Mouse (Mus musculus): ENCODE measurements around the gene Kcp. TPM values are rescaled to one million over a fixed set of nuclear protein-coding genes. Genes with fewer than 3 reads are reported as not detected.

The Kcp gene
- polyA plus RNA-seq, 1 experiment: 4.1 TPM

DNA sequence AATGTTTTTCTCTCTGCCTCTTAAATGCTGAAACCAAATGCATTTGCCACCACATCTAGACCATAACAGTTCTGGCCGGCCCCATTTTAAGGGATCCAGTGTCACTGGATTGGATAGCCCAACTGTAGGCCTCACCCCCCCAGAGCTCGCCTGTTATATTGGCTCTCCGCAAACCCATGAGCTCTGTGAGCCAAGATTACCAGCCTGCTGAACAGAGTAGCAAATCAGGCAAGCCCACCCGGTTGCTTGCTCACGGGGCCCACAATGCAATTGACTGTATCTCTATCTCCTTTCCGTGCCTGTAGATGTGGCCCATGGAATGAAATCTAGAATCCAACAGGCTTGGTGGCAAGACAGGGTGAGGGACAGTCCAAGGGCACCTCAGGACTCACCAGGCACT, 6.9 kb downstream of the Kcp start:
- Histone ChIP-seq H3K4me3 (ENCODE audit: insufficient read depth, low read length) (no peak overlapping the region), H3K4me1 (ENCODE audit: control insufficient read depth, insufficient read depth, low read length) (no peaks in the 10 kb centered on the region), H3K27ac (ENCODE audit: insufficient read depth, low read length) (no peak overlapping the region)
- no peak for TF ChIP-seq CTCF (IDR thresholded peaks at IDR 0.05; ENCODE audit: extremely low read depth, insufficient read depth, low read length)
- no peak for TF ChIP-seq POLR2A (IDR thresholded peaks at IDR 0.05; ENCODE audit: extremely low read depth, insufficient read depth, low read length)

DNA sequence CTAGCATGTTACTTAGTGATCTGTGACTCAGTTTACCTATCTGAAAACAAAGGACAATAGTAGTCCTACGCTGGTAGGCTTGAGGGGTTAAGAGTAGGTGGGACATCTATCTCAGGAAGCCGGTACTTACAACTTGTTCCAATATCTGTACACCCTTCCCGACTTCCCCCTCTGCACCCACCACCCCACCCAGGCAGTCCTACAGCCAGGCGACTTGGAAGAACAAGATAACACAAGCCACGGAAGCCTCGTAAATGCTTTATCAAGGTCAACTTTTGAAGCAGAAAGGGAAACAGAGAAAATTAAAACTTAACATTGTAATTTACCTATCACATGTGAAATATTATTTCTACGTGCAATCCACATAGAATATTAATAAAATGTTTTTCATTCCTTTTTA, 7.6 kb downstream of the Kcp start:
- Histone ChIP-seq H3K4me1 (ENCODE audit: control insufficient read depth, insufficient read depth, low read length) (no peaks in the 10 kb centered on the region), H3K27ac (ENCODE audit: insufficient read depth, low read length) (no peak overlapping the region), H3K4me3 (ENCODE audit: insufficient read depth, low read length) (no peak overlapping the region)
- TF ChIP-seq POLR2A (IDR thresholded peaks at IDR 0.05; ENCODE audit: extremely low read depth, insufficient read depth, low read length) (no peak), CTCF (IDR thresholded peaks at IDR 0.05; ENCODE audit: extremely low read depth, insufficient read depth, low read length) (no peak)

DNA sequence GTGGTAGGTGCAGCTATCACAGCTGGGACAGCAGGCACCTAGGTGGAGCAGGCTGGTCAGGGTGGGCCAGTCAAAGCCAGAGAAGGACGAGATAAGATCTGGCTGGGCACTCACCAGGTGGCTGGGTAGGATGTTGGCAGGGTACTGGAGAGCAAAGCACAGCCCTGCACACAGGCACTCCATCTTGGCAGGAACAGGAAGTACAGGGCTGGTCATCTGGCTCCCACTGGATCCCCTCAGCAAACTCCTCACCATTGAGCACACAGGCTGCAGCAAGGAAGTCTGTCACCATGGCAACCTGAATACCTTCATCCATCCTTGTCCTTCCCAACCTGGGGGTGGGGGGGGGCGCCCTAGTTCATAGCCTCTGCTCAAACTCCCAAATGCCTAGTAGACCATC, 10.0 kb downstream of the Kcp start:
- Histone ChIP-seq H3K27ac (ENCODE audit: insufficient read depth, low read length) (no peak overlapping the region), H3K4me1 (ENCODE audit: control insufficient read depth, insufficient read depth, low read length) (no peaks in the 10 kb centered on the region), H3K4me3 (ENCODE audit: insufficient read depth, low read length) (no peak overlapping the region)
- TF ChIP-seq CTCF (IDR thresholded peaks at IDR 0.05; ENCODE audit: extremely low read depth, insufficient read depth, low read length) (no peak), POLR2A (IDR thresholded peaks at IDR 0.05; ENCODE audit: extremely low read depth, insufficient read depth, low read length) (no peak)

DNA sequence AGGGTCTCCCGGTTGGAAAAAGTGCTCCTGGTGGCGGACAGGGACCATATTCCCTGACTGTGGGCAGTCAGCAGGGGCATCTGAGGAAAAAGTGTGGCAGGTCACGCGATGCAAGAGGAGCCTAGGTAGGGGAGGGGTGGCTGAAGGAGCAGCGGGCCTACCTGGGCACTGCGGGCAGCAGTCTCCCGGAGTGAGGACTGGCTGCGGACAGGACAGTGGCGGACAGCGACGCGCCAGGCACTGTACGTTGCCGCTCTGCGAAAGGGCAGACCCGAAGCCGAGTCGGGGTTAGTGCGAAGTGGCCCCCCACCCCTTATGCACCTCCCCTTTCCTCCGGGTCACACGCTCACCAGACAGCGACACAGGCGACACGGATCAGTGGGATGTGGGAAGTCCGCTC, 11.5 kb downstream of the Kcp start:
- no peak for TF ChIP-seq POLR2A (IDR thresholded peaks at IDR 0.05; ENCODE audit: extremely low read depth, insufficient read depth, low read length)
- H3K27ac ChIP-seq (ENCODE audit: insufficient read depth, low read length): no peak overlapping the region

DNA sequence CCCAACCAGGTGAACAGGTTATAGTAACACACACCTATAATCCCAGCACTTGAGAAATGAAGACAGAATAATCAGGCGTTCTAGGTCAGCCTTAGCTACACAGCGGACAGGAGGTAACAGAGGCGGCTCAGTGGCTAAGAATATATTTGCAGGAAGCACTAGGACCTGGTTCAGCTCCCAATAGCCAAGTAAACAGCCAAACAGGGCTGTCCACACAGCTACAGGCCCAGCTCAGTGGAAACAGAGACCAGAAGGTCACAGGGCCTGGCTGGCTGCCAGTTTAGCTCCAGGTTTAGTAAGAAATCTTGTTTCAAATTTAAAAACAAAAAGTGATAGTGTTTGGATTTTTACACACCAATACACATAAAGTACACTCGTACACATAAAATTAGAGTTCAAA, 13.7 kb downstream of the Kcp start:
- no peak overlapping the region for H3K4me3 ChIP-seq (ENCODE audit: insufficient read depth, low read length)
- H3K4me1 ChIP-seq (ENCODE audit: control insufficient read depth, insufficient read depth, low read length): no peaks in the 10 kb centered on the region
- TF ChIP-seq CTCF (IDR thresholded peaks at IDR 0.05; ENCODE audit: extremely low read depth, insufficient read depth, low read length) (no peak), POLR2A (IDR thresholded peaks at IDR 0.05; ENCODE audit: extremely low read depth, insufficient read depth, low read length) (no peak)
- H3K27ac ChIP-seq (ENCODE audit: insufficient read depth, low read length): no peak overlapping the region

More for the DNA sequence above, 11.5 kb downstream of the Kcp start:
- Histone ChIP-seq H3K4me3 (ENCODE audit: insufficient read depth, low read length) (no peak overlapping the region), H3K4me1 (ENCODE audit: control insufficient read depth, insufficient read depth, low read length) (no peaks in the 10 kb centered on the region)

DNA sequence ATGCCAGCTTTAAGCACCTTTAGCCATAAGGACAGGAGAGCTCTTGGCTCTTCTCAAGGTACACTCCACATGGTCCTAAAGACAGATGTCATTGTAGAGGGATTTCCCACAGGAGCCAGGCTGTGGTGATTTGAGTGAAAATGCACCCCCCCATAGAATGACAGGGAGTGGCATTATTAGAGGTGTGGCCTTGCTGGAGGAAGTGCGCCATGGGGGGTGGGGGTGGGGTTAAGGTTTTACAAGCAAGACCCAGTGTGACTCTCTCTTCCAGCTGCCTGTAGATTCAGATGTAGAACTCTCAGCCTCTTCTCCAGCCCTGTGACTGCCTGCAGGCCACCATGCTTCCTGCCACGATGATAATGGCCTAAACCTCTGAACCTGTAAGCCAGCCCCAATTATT, 21.8 kb downstream of the Kcp start:
- TF ChIP-seq CTCF (IDR thresholded peaks at IDR 0.05; ENCODE audit: extremely low read depth, insufficient read depth, low read length) (no peak), POLR2A (IDR thresholded peaks at IDR 0.05; ENCODE audit: extremely low read depth, insufficient read depth, low read length) (no peak)

DNA sequence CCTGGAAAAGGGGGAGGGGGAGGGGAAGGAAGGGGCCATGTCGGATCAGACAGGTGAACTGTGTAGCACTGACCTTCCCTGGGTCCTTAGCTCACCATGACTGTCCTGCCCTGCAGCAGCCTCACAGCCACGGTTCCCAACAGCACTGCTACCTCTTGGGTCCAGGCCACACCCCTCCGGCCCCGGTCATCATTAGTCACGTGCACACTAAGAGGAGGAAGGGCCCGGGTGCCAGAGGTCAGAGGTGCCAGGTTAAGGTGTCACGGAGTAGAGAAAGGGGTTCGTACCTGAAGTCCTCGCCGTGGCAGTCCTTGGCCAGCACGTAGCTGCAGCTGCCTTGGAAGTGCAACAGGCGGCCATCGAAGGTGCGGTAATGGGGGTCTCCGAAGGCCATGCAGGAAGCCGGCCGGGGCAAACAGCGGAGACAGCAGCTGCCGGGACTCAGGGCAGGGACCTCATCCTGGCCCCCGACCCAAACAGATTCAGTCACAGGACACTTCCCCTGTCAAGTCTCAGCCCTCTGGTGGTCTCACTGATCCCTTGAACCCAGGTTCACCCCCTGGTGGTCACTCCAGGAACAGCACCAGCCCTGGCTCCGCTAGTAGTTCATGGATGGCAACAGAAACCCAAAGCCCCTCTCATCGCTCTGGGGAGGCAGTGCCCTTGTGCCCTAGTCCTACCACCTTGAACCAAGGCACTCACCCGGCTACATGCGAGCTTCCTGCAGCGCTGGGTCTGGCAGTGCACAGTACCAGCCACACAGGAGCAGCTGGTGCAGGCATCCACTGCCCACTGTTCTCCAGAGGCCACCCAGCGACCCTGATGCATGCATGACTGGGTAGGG, 22.8 kb downstream of the Kcp start:
- no peak overlapping the region for H3K27ac ChIP-seq (ENCODE audit: insufficient read depth, low read length)
- peak; percentile 70 for TF ChIP-seq CTCF (IDR thresholded peaks at IDR 0.05; ENCODE audit: extremely low read depth, insufficient read depth, low read length)
- TF ChIP-seq POLR2A (IDR thresholded peaks at IDR 0.05; ENCODE audit: extremely low read depth, insufficient read depth, low read length): no peak
- H3K4me1 ChIP-seq (ENCODE audit: control insufficient read depth, insufficient read depth, low read length): no peaks in the 10 kb centered on the region
- no peak overlapping the region for H3K4me3 ChIP-seq (ENCODE audit: insufficient read depth, low read length)

More for the DNA sequence above, 21.8 kb downstream of the Kcp start:
- H3K4me3 ChIP-seq (ENCODE audit: insufficient read depth, low read length): no peak overlapping the region
- no peaks in the 10 kb centered on the region for H3K4me1 ChIP-seq (ENCODE audit: control insufficient read depth, insufficient read depth, low read length)
- H3K27ac ChIP-seq (ENCODE audit: insufficient read depth, low read length): no peak overlapping the region

DNA sequence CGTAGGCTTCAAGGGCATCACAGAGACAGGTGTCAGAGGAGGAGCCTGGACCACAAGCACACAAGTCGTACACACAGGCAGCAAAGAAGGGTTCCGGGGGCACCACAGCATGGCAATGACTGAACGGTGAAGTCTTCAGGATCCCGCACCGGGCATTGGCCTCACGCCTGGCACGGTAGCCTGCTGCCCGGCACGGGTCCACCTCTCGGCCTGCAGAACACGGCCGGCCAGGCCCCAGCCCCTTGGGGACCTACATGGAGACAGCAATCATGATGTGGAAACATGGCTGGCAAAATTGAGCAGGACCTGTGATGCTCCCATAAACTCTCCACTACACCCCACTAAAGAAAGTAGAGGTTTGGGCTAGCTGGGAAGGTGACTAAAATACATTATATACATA, 25.1 kb downstream of the Kcp start:
- H3K27ac ChIP-seq (ENCODE audit: insufficient read depth, low read length): no peak overlapping the region
- no peaks in the 10 kb centered on the region for H3K4me1 ChIP-seq (ENCODE audit: control insufficient read depth, insufficient read depth, low read length)
- TF ChIP-seq POLR2A (IDR thresholded peaks at IDR 0.05; ENCODE audit: extremely low read depth, insufficient read depth, low read length) (no peak), CTCF (IDR thresholded peaks at IDR 0.05; ENCODE audit: extremely low read depth, insufficient read depth, low read length) (no peak)
- H3K4me3 ChIP-seq (ENCODE audit: insufficient read depth, low read length): no peak overlapping the region

DNA sequence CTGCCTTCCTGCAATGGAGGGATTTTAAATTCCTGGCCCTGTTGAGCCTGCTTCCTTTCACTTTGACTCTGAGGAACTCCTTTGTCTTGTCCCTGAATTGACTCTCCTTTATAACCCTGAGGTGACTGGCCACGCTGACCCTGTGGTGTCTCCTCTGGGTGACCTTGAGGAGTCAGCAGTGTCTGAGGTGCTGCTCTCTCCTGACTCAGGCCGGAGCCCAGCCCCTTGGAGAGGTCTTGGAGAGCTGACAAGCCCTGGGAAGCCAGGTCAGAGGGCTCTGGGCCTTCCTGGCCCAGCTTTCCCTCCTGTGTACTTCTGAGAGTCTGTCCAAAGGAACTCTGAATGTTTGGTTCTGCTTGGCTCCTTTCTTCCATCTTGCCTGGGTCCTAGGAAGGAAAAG, 33.0 kb downstream of the Kcp start:
- TF ChIP-seq CTCF (IDR thresholded peaks at IDR 0.05; ENCODE audit: extremely low read depth, insufficient read depth, low read length) (no peak), POLR2A (IDR thresholded peaks at IDR 0.05; ENCODE audit: extremely low read depth, insufficient read depth, low read length) (no peak)
- Histone ChIP-seq H3K4me3 (ENCODE audit: insufficient read depth, low read length) (no peak overlapping the region), H3K4me1 (ENCODE audit: control insufficient read depth, insufficient read depth, low read length) (no peaks in the 10 kb centered on the region), H3K27ac (ENCODE audit: insufficient read depth, low read length) (no peak overlapping the region)

DNA sequence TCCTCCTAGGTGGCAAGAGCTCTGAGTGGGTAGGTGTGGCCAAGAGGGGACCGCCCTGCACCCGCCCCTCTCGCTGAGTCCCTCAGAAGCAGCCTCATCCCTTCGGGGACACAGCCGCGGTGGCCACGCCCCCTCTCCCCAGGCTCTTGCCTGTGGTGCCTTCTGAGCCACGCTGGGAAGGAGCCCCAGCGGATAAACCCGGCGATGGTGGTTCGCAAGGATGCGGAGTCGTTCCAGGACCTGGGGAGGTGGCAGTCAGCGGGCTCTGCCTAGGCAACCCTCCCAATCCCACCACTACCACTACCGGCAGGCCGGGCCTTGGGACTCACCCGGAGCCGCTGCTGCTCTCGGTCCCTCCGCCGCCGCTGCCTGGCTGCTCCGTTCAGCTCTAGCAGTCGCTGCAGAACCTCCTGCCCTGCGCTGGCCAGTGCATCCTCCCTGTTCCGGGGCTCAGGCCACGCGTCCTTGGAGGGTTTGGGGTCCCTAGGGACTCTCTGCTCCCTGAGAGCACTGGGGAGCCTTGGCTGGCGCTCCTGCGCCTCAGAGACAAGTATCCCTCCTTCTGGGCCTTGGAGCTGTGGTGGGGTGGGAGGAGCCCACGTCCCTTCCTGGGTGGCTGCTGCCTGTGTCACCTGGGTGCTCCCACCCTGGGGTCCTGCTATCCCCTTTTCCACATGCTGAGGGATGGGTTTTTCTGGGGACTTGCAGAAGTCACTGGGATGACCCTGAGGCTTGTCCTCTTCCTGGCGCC, 33.6 kb downstream of the Kcp start:
- Histone ChIP-seq H3K27ac (ENCODE audit: insufficient read depth, low read length) (no peak overlapping the region), H3K4me1 (ENCODE audit: control insufficient read depth, insufficient read depth, low read length) (no peaks in the 10 kb centered on the region), H3K4me3 (ENCODE audit: insufficient read depth, low read length) (peak overlapping the region; percentile 24)
- TF ChIP-seq POLR2A (IDR thresholded peaks at IDR 0.05; ENCODE audit: extremely low read depth, insufficient read depth, low read length) (peak; percentile 50; the same call in 1 of the 2 replicates), CTCF (IDR thresholded peaks at IDR 0.05; ENCODE audit: extremely low read depth, insufficient read depth, low read length) (no peak)

Measured in cortical plate, adult 2 months (tissue).